Mouse (Mus musculus) c-Kit-negative CD71-positive TER-119-positive erythroid progenitor cells, embryonic 14.5 days (primary cell): ENCODE measurements around the gene Jph2.
A peak's percentile ranks its signal among the peaks of the same experiment; 100 is the strongest.

ENCODE experiments used
- DNase-seq: peaks from one replicate; pipeline ENCODE4 v3.0.0-alpha.2; 2013; ENCODE audit warnings: low read depth, low spot score

Jph2 gene

GRCm38 (mm10) chr2:163397905-163398304 is at the start of gene Jph2:
Gene Jph2, minus strand, starts transcription at chr2:163397993.
- DNase-seq, result no peak

GRCm38 (mm10) chr2:163447375-163447774 is 49.6 kb upstream of the Jph2 start:
- DNase-seq, result no peak

DNA sequence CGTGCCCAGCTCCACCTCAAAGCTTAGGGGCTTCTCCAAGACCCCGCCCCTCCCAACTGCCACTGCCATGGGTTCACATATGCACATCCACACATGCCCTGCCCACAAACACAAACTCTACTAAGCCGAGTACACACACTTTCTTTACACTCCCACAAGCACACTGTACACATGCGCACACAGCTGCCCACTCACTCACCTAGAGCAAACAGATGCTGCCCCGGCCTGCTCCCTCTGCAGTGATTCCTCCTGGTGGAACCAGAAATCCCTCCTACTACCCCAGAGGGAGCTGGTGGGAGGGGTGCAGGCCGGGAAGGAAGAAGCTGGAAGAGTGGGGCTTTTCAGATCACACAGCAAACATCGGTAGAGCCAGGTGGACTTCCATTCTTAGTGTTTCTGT is 46.2 kb upstream of the Jph2 start:
- no peak for DNase-seq

- no peak for DNase-seq
Observed at GRCm38 (mm10) chr2:163443543-163443942, 45.8 kb upstream of the Jph2 start.

- DNase-seq, result no peak
Observed at GRCm38 (mm10) chr2:163439488-163439887, 41.7 kb upstream of the Jph2 start.

DNA sequence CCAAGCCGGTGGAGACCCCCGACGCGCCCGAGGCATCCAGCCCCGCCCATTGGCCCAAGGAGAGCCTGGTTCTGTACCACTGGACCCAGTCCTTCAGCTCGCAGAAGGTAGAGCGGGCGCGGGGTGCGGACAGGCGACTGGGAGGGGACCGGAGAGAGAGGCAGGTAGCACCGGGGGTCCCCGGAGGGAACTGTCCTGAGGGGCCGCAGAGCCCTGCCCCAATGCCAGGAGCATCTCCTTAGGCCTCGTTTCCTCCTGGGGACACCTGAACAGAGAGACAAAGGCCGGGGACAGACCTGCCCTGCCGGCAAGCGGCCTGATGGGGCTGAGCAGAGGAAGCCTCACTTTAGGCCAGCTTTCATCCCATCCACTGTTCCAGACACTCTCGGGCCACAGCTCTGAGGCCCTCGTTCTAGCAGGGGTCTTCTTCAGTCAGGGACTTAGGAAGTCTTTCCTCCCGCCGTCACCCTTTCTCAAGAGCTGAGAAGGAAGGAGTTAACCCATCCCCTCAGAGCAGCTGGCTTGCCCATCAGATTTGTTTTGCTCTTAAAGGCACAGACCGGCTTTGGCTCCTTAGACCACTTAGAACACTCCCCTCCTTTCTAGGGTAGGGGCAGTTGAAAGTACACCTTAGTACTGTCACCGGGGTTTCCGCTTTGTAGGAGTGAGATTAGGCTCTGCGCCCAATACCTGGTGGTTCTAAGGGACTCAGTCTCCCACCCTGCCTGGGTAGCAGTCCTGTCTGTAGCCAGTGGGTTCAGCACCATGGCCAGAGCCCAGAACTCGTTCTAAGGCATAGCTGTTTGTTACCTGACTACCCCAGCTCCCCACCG is 41.0 kb upstream of the Jph2 start:
- no peak for DNase-seq

DNA sequence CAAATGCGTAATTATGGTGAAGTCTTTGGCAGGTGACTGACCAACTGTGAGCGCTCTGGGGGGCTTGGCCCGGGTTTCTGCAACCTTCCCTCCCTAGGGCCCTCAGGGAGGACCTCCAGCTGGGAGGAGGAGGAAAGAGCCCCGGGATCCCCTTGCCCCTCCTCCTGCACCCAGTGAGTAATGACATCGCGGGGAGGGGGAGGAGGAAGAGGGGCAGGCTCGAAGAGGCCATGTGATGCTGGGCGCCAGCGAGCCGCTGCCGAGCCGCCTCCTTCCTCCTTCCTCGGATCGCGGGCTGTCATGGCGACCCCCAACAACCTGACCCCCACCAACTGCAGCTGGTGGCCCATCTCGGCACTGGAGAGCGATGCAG is 40.4 kb upstream of the Jph2 start, which contains the start of gene Gdap1l1:
Gene Gdap1l1, plus strand, starts transcription at position 231 of the 373 bp plus-strand sequence.
- no peak for DNase-seq

- DNase-seq, result no peak
Observed at GRCm38 (mm10) chr2:163437800-163438199, 40.0 kb upstream of the Jph2 start.

DNA sequence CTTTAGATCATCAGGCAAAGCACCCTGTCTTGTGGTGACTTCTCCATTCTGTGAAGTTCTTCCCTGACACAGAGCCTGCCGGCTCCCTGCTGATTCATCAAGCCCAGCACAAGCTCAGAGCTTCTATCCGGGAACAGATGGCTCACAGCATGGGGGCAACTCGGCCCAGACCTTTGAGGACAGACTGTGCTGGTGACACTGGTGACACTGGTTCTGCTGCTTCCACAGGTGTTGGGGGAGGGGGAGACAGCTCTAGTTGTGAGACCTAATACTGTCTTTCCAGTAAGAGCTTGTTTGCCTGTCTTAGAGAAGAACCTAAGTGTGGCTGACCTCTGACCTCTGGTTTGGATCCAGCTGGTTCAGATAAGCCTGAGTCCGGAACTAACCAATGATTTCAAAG is 36.2 kb upstream of the Jph2 start:
- DNase-seq, result no peak

- no peak for DNase-seq
Observed at GRCm38 (mm10) chr2:163431289-163431688, 33.5 kb upstream of the Jph2 start.

GRCm38 (mm10) chr2:163428346-163429011 is 30.7 kb upstream of the Jph2 start:
- no peak for DNase-seq

DNA sequence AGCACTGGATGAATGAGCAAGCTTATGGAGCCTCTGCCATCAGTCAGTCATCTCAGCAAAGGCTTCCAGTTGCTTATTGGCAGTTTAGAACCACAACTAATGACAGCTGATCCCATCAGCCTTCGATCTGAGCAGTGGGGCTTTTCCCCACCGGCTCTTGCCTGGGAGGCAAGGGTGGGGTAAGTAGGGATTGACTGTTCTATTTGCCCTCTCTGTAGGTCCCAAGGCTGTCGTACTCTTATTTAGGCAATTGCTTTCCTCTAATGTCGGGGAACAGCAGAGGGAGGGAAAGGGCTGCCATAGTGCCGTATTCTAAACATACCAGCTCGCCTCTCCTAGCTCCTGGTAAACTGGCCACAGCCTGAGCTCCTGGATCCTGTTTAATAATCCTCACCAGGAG is 26.8 kb upstream of the Jph2 start, which contains the start of gene Oser1:
Gene Oser1, minus strand, starts transcription at position 101 of the 400 bp plus-strand sequence.
- no peak for DNase-seq

- DNase-seq, result no peak
Observed at GRCm38 (mm10) chr2:163422895-163423660, 25.3 kb upstream of the Jph2 start.

DNA sequence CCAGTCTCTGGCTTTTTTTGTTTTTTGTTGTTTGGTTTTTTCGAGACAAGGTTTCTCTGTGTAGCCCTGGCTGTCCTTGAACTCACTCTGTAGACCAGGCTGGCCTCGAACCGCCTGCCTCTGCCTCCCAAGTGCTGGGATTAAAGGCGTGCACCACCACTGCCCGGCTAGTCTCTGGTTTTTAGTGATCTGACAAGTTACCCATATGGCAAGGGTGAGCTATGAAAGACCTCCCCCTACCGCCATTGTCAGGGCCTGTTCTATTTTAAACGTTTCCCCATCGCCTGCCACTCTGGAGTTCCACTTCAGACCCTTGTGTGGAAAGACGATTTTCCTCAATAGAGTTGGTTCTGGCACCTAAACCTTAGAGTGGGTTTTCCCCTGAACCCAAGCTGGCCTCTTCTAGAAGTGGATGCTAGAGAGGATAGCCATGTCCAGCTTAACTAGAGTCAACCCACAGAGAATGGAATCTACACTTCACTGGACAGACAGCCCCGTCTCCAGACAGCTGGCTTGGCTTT is 22.6 kb upstream of the Jph2 start:
- DNase-seq, result no peak

DNA sequence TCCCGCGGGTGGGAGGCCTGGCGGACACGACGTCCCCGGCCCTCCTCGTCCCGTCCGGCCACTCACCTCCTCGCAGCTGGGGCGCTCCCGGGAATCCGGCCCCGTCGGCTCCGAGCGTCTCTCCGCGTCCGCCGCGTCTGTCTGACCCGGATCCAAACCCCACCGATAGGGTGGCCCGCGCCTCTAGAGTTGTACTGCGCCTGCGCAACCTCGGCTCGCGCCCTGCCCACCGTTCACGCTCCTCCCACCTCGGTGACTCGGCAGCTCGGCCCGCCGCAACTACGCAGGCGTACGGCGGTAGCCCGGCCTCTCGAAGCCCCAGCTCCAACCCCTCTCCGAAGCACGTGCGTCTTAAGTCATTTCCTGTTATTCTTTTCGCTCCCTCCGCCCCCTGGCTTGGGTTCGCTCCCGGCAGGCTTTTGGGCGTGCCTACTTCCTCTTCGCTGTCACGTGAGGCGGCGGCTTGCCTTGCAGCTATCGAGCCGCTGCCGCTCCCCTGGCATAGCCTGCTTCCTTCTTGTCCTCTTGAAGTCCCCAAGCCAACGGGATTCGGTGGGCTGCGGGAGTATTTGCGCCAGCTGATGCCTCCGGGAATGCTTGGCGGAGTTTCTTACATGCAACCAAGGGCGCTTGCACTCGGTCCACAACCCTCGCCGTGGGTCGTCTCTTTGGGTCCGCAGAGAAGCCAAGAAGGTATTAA is 21.7 kb upstream of the Jph2 start:
- DNase-seq, result peak; percentile 96

- DNase-seq, result peak; percentile 44
Observed at GRCm38 (mm10) chr2:163418841-163419345, 21.1 kb upstream of the Jph2 start.

- DNase-seq, result no peak
Observed at GRCm38 (mm10) chr2:163417830-163418229, 20.0 kb upstream of the Jph2 start.

DNA sequence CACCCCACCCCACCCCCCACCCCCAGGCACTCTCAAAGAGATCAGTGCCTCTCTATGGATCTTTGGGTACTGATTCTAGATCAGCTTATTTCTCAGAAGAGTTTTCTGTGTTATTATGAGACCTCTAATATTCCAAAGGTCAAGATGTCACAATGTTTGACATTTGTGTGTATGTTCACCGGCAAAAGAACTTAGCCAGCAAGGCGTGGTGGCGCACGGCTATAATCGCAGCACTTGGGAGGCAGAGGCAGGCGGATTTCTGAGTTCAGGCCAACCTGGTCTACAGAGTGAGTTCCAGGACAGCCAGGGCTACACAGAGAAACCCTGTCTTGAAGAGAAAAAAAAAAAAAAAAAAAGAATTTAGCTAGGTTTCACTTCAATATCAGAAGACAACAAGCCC is 19.2 kb upstream of the Jph2 start:
- DNase-seq, result no peak

DNA sequence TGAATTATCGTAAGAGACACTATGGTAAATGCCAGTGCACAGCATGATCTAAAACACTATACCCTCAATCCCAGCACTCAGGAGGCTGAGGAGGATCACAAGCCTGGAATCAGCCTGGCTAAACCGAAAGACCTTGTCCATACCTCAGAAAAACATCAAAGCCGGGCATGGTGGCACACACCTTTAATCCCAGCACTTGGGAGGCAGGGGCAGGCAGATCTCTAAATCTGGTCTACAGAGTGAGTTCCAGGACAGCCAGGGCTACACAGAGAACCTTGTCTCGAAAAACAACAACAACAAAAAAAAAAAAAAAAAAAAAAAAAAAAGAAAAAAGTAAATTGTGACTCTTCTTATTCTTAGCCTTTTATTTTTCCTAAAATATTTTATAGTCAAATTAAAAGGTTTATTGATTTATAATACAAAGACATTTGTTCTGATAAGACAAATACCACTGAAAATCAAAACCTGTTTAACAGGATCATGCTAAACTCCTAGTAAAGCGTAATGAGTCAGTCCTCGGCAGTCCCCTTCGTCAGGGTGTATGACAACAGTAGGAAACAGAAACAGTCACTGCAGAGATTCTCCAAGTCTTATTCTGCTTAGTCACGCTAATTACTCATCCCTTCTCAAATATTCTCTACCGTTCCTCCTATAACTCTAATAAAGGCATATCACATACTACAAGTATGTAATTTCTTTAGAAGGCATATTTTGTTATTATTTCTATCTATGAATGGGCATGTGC is 15.2 kb upstream of the Jph2 start:
- no peak for DNase-seq

DNA sequence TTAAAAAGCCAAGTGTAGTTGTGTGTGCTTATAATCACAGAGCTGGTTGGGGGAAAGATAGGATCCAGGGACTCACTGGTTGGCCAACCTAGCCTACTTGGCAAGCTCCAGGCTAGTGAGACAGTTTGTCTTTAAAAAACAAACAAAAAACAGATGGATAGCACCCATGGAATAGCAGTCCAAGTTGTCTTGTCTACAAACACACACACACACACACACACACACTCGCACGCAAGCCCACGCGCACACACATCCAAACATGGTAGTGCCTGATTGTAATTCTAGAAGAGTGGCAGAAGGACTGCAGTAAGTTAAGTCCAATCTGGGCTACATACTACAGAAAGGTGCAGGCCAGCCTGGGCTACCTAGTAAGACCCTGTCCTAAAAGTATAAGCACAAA is 14.6 kb upstream of the Jph2 start:
- DNase-seq, result no peak
